In the genomic region with DNA sequence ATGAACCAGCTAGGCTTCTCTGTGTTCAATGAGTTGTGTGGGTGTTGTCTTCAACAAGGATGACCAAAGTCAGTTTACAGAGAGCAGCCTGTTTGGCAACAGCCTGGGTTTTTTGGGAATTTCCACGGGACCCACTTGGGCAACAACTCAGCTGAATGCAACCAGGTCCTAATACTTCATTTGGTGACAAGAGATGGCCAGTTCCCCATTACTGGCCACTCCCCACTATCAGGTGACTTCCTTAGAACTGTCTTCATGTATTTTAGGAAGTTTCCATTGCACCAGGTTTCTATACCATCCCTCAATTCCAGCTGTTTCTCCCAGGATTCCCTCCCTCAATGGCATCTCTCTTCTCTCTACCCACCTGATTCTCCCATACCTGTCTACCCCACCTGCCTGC, we compare ENCODE assay signal across 23 mouse cellular contexts.
"Had no signal": no experiment of that assay in that cellular context is flagged by ENCODE, and none has a peak within 500 bp of the region (broad histone marks: within the 10 kb centered on the region; RNA-seq: fewer than 3 reads in every experiment).

No protein-coding gene starts in this region.

- ATAC-seq: liver, postnatal 0 days; lung, postnatal 0 days; midbrain, embryonic 16.5 days had no signal

- H3K9me3 ChIP-seq: liver, embryonic 13.5 days; liver, embryonic 15.5 days; lung, embryonic 15.5 days; megakaryocyte, embryonic 14.5 days; midbrain, embryonic 12.5 days; neural tube, embryonic 12.5 days had no signal

- H3K4me3 ChIP-seq: liver, embryonic 13.5 days; liver, embryonic 15.5 days; lung, embryonic 15.5 days; megakaryocyte, embryonic 14.5 days; midbrain, embryonic 12.5 days; myocyte; neural tube, embryonic 12.5 days had no signal

- H3K4me2 ChIP-seq: liver, embryonic 11.5 days; liver, embryonic 13.5 days; liver, embryonic 15.5 days; lung, embryonic 15.5 days; midbrain, embryonic 12.5 days; neural tube, embryonic 12.5 days had no signal

- H3K27ac ChIP-seq: liver, embryonic 13.5 days; liver, embryonic 15.5 days; lung, embryonic 15.5 days; macrophage; midbrain, embryonic 12.5 days; neural tube, embryonic 12.5 days had no signal

- H3K36me3 ChIP-seq: liver, embryonic 13.5 days; liver, embryonic 15.5 days; lung, embryonic 15.5 days; midbrain, embryonic 12.5 days; neural tube, embryonic 12.5 days had no signal

- H3K9ac ChIP-seq: liver, embryonic 13.5 days; liver, embryonic 15.5 days; liver, postnatal 0 days; lung, embryonic 15.5 days; midbrain, embryonic 12.5 days; neural tube, embryonic 12.5 days had no signal

- H3K27me3 ChIP-seq: liver, embryonic 13.5 days; liver, embryonic 15.5 days; lung, embryonic 15.5 days; megakaryocyte, embryonic 14.5 days; midbrain, embryonic 12.5 days; neural tube, embryonic 12.5 days had no signal

- DNase-seq: liver, embryonic 13.5 days; liver, postnatal 0 days; lung, adult 2 months; lung, postnatal 14 days; lung, postnatal 36 days; midbrain, embryonic 14.5 days; right cerebral cortex, adult 18-20 months; right cerebral cortex, postnatal 25 days; right cerebral cortex, postnatal 4 days; spleen, adult 18-20 months; thymus, adult 2 months; thymus, postnatal 25 days; thymus, postnatal 4 days had no signal

- H3K4me1 ChIP-seq: liver, embryonic 13.5 days; liver, embryonic 15.5 days; megakaryocyte, embryonic 14.5 days; midbrain, embryonic 12.5 days; neural tube, embryonic 12.5 days had no signal
